Mouse (Mus musculus) forebrain, embryonic 11.5 days (tissue): Measurements from ENCODE around the gene Gm20489. TPM values are rescaled to one million over a fixed set of nuclear protein-coding genes. Genes with fewer than 3 reads are reported as not detected.

ENCODE experiments used
- ATAC-seq: fragments of 200-750 bp; cut with Nextera tagmentation; replicated peaks from 2 replicates; pipeline ENCODE4 v1.8.0; 2017; ENCODE audit warnings: moderate TSS enrichment; ENCODE audit not compliant: low FRiP score
- DNase-seq: peaks from one replicate; pipeline ENCODE4 v3.0.0-alpha.2; 2017; ENCODE audit warnings: low spot score
- H3K27ac ChIP-seq: fragments of 300-500 bp; sonication (generic); 2 replicates; pipeline ENCODE4 v1.5.1; 2014; ENCODE audit warnings: low read depth, low read length
- H3K27me3 ChIP-seq: fragments of 300-500 bp; sonication (generic); 2 replicates; pipeline ENCODE4 v1.6.1; 2014; ENCODE audit warnings: mild to moderate bottlenecking, low read length, mixed read lengths; ENCODE audit not compliant: control insufficient read depth, insufficient read depth
- H3K36me3 ChIP-seq: fragments of 300-500 bp; sonication (generic); 2 replicates; pipeline ENCODE4 v1.6.1; 2014; ENCODE audit warnings: mild to moderate bottlenecking, low read length, moderate library complexity, mixed read lengths; ENCODE audit not compliant: control insufficient read depth, insufficient read depth
- H3K4me1 ChIP-seq: fragments of 300-500 bp; sonication (generic); replicated peaks from 2 replicates; pipeline ENCODE4 v1.6.1; 2014; ENCODE audit warnings: low read length, mixed read lengths; ENCODE audit not compliant: control insufficient read depth, insufficient read depth
- H3K4me2 ChIP-seq: fragments of 300-500 bp; sonication (generic); 2 replicates; pipeline ENCODE4 v1.6.1; 2014; ENCODE audit warnings: low read depth, mild to moderate bottlenecking, low read length, moderate library complexity, mixed read lengths; ENCODE audit not compliant: severe bottlenecking
- H3K4me3 ChIP-seq: fragments of 300-500 bp; sonication (generic); 2 replicates; pipeline ENCODE4 v1.5.1; 2014; ENCODE audit warnings: low read depth, low read length
- H3K9ac ChIP-seq: fragments of 300-500 bp; sonication (generic); 2 replicates; pipeline ENCODE4 v1.6.1; 2014; ENCODE audit warnings: low read length
- H3K9me3 ChIP-seq: fragments of 300-500 bp; sonication (generic); 2 replicates; pipeline ENCODE4 v1.6.1; 2016; ENCODE audit warnings: low read length, mixed read lengths; ENCODE audit not compliant: control insufficient read depth
- WGBS: fragments of 180-500 bp; shearing (Covaris S2); extraction: QIAGEN DNeasy Blood & Tissue Kit; methylation state at CpG from one replicate; pipeline ENCODE4 v1.1.7; 2014; 5-methylcytosine and 5-hydroxymethylcytosine counted together
- polyA plus RNA-seq: library from polyadenylated mRNA; unstranded; fragments of >200 nt; fragmentation: Nextera tagmentation; extraction: Ambion mirVana; gene quantifications from 2 replicates; pipeline ENCODE4 v1.2.1, GENCODE M21; 2014

Gm20489 gene
- polyA plus RNA-seq = not detected in 2 replicates

GRCm38 (mm10) chrX:101268755-101269124 is at the start of gene Gm20489:
Gm20489 (minus strand) TSS chrX:101269023.
- Histone ChIP-seq H3K9ac (no peak within 1 kb of the TSS), H3K27me3 (peaks cover 2% of the 10 kb centered on the region; the same call in 1 of the 2 replicates), H3K4me1 (no peaks in the 10 kb centered on the region), H3K4me2 (no peak within 1 kb of the TSS), H3K27ac (no peak within 1 kb of the TSS), H3K36me3 (no peaks in the 10 kb centered on the region), H3K9me3 (no peaks in the 10 kb centered on the region), H3K4me3 (no peak within 1 kb of the TSS)
- ATAC-seq (no peak), DNase-seq (no peak)
- 70% methylated on average over 3 of the region's 3 CpGs for WGBS

GRCm38 (mm10) chrX:101313625-101314359 is 45.0 kb upstream of the Gm20489 start:
- Histone ChIP-seq H3K9ac (no peak overlapping the region), H3K27ac (no peak overlapping the region), H3K4me3 (no peak overlapping the region), H3K4me2 (no peak overlapping the region), H3K4me1 (no peaks in the 10 kb centered on the region; the same call in 1 of the 2 replicates), H3K27me3 (no peaks in the 10 kb centered on the region; the same call in 1 of the 2 replicates), H3K36me3 (no peaks in the 10 kb centered on the region; the same call in 1 of the 2 replicates), H3K9me3 (no peaks in the 10 kb centered on the region)
- ATAC-seq (peak; percentile 60; the same call in 1 of the 2 replicates), DNase-seq (peak; percentile 61)
- 29% methylated on average over 6 of the region's 6 CpGs for whole genome bisulfite sequencing

- Histone ChIP-seq H3K4me2 (no peak overlapping the region), H3K4me1 (no peaks in the 10 kb centered on the region; the same call in 1 of the 2 replicates), H3K4me3 (no peak overlapping the region), H3K27ac (no peak overlapping the region), H3K27me3 (peaks cover 3% of the 10 kb centered on the region; the same call in 1 of the 2 replicates), H3K36me3 (no peaks in the 10 kb centered on the region; the same call in 1 of the 2 replicates), H3K9me3 (no peaks in the 10 kb centered on the region), H3K9ac (no peak overlapping the region)
- ATAC-seq (no peak), DNase-seq (no peak)
- 93% methylated on average over 5 of the region's 5 CpGs for WGBS
Observed at GRCm38 (mm10) chrX:101309299-101309698, 40.5 kb upstream of the Gm20489 start.

- ATAC-seq = no peak
- Histone ChIP-seq H3K9me3 (no peaks in the 10 kb centered on the region), H3K4me1 (peaks cover 12% of the 10 kb centered on the region), H3K36me3 (no peaks in the 10 kb centered on the region), H3K9ac (no peak overlapping the region), H3K4me2 (no peak overlapping the region), H3K4me3 (no peak overlapping the region), H3K27me3 (peaks cover 3% of the 10 kb centered on the region; the same call in 1 of the 2 replicates), H3K27ac (no peak overlapping the region)
- WGBS = 48% methylated on average over 2 of the region's 2 CpGs
- no peak for DNase-seq
Observed at GRCm38 (mm10) chrX:101304646-101305045, 35.8 kb upstream of the Gm20489 start.

DNA sequence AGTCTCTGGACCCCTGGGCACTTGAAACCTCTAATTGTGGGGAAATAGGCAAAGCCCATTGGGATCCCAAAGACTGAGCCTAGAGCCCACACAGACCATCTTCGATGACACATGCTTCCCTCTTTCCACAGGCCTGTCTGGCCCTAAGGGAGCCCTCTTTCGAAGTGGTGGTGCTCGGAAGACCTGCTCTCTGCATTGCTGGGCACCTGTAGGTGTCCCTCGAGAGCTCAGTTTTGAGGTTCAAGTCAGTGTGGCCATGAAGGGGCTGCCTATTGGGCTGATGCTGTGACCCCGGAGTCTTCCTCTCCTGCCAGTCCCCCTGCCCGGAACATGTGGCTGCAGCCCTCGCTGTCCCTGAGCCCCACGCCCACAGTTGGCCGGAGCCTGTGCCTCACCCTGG is 32.8 kb upstream of the Gm20489 start:
- WGBS = 69% methylated on average over 9 of the region's 9 CpGs
- no peak overlapping the region for H3K27ac ChIP-seq
- no peaks in the 10 kb centered on the region for H3K9me3 ChIP-seq
- H3K9ac ChIP-seq = no peak overlapping the region; the same call in 1 of the 2 replicates
- 0 out of 2 replicates have a peak overlapping the region, but pooled peaks have one; percentile 1 for H3K4me2 ChIP-seq
- H3K4me3 ChIP-seq = no peak overlapping the region
- ATAC-seq (no peak), DNase-seq (no peak)
- H3K27me3 ChIP-seq = peaks cover 3% of the 10 kb centered on the region; the same call in 1 of the 2 replicates
- H3K36me3 ChIP-seq = no peaks in the 10 kb centered on the region
- peaks cover 12% of the 10 kb centered on the region for H3K4me1 ChIP-seq

- ATAC-seq = peak; percentile 60
Observed at GRCm38 (mm10) chrX:101300427-101301030, 31.7 kb upstream of the Gm20489 start.

GRCm38 (mm10) chrX:101299473-101300426 is 30.9 kb upstream of the Gm20489 start:
- peak overlapping the region; percentile 51 for H3K4me2 ChIP-seq
- no peaks in the 10 kb centered on the region for H3K9me3 ChIP-seq
- no peaks in the 10 kb centered on the region for H3K36me3 ChIP-seq
- DNase-seq (peak; percentile 77), ATAC-seq (peak; percentile 81)
- WGBS = 18% methylated on average over 11 of the region's 13 CpGs
- H3K27ac ChIP-seq = peak overlapping the region; percentile 53
- peak overlapping the region; percentile 38 for H3K4me3 ChIP-seq
- H3K27me3 ChIP-seq = no peaks in the 10 kb centered on the region; the same call in 1 of the 2 replicates
- peak overlapping the region; percentile 57 for H3K9ac ChIP-seq
- peaks cover 12% of the 10 kb centered on the region for H3K4me1 ChIP-seq

More at GRCm38 (mm10) chrX:101300427-101301030, 31.7 kb upstream of the Gm20489 start:
- peak overlapping the region; percentile 38 for H3K4me3 ChIP-seq
- H3K9ac ChIP-seq = peak overlapping the region; percentile 41
- no peaks in the 10 kb centered on the region for H3K36me3 ChIP-seq
- WGBS = 26% methylated on average over 13 of the region's 13 CpGs
- DNase-seq = peak; percentile 68
- no peaks in the 10 kb centered on the region; the same call in 1 of the 2 replicates for H3K27me3 ChIP-seq
- H3K4me2 ChIP-seq = peak overlapping the region; percentile 51
- peak overlapping the region; percentile 37; the same call in 1 of the 2 replicates for H3K27ac ChIP-seq
- H3K9me3 ChIP-seq = no peaks in the 10 kb centered on the region
- peaks cover 12% of the 10 kb centered on the region for H3K4me1 ChIP-seq

DNA sequence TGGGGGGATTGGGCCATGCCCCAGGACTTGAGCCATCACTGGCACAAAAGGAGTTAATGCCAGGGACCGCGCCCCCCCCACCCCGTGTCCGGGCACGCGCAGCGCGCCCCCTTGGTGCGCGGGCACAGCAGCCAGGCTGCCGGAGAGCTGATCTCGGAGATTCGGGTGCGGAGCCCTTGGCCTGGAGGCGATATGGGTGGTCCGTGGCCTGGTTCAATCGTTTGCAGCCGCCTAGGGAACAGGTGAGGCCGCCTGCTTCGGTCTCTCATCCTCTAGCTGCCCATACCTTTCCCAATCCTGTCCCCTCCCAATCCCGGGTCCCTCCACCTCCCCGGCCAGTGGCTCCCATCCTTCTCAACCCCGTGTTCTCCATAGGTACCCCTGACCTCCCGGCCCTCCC is 30.2 kb upstream of the Gm20489 start, which contains the start of gene Nlgn3:
Gene Nlgn3, plus strand, starts transcription at position 114 of the 400 bp plus-strand sequence.
- no peaks in the 10 kb centered on the region; the same call in 1 of the 2 replicates for H3K27me3 ChIP-seq
- H3K4me2 ChIP-seq = peak within 1 kb of the TSS; percentile 51
- peaks cover 10% of the 10 kb centered on the region for H3K4me1 ChIP-seq
- peak within 1 kb of the TSS; percentile 57 for H3K9ac ChIP-seq
- DNase-seq (peak; percentile 69), ATAC-seq (peak; percentile 31; the same call in 1 of the 2 replicates)
- H3K27ac ChIP-seq = peak within 1 kb of the TSS; percentile 53
- 9% methylated on average over 19 of the region's 24 CpGs for WGBS
- no peaks in the 10 kb centered on the region for H3K9me3 ChIP-seq
- peak within 1 kb of the TSS; percentile 38 for H3K4me3 ChIP-seq
- H3K36me3 ChIP-seq = no peaks in the 10 kb centered on the region
